Mouse (Mus musculus) left cerebral cortex, postnatal 25 days (tissue): Measurements from ENCODE around the gene 1700010I14Rik. TPM values are rescaled to one million over a fixed set of nuclear protein-coding genes. Genes with fewer than 3 reads are reported as not detected.

ENCODE experiments used
- DNase-seq, 2 experiments: peaks; one replicate each; pipeline ENCODE4 v3.0.0; 2022; ENCODE audit warnings: low spot score in 2 of 2, mixed read lengths in 1 of 2
- intact Hi-C: fragments of 180-260 bp; cut with DNase I; formaldehyde crosslinking; loops from one replicate; pipeline ENCODE4 v1.15.1; 2025
- total RNA-seq, 2 experiments: library from RNA; stranded (reverse); gene quantifications; 2 replicates each; pipeline ENCODE4 v1.2.3; 2021

The 1700010I14Rik gene
- total RNA-seq, 2 experiments from 2014 or later, result 1.4 to 1.7 TPM

GRCm38 (mm10) chr17:9004516-9004915 lies 16.4 kb downstream of the 1700010I14Rik start:
- intact Hi-C loops, result no loop called here
- DNase-seq, result no peak

GRCm38 (mm10) chr17:9023198-9023942 lies 35.2 kb downstream of the 1700010I14Rik start:
- intact Hi-C loops, result no loop called here

GRCm38 (mm10) chr17:9030181-9030580 lies 42.0 kb downstream of the 1700010I14Rik start:
- DNase-seq, result no peak
- intact Hi-C loops, result loop anchor here (5.0 to 10.0 kb wide), 3 partner anchors 725 to 1287 kb away; partner anchors contain the start of gene Qk

More at GRCm38 (mm10) chr17:9023198-9023942, 35.2 kb downstream of the 1700010I14Rik start:
- DNase-seq, result peak; percentile 14 to 47

GRCm38 (mm10) chr17:9031241-9032141 lies 43.4 kb downstream of the 1700010I14Rik start:
- peak; percentile 88 to 90 for DNase-seq
- intact Hi-C loops, result loop anchor here (1.0 to 10.0 kb wide), 4 partner anchors 136 to 1286 kb away; partner anchors contain the start of gene Qk

GRCm38 (mm10) chr17:9032362-9033044 lies 44.4 kb downstream of the 1700010I14Rik start:
- intact Hi-C loops, result loop anchor here (1.0 to 10.0 kb wide), 4 partner anchors 135 to 1285 kb away; partner anchors contain the start of gene Qk

GRCm38 (mm10) chr17:9033511-9033910 lies 45.4 kb downstream of the 1700010I14Rik start:
- intact Hi-C loops, result loop anchor here (5.0 to 10.0 kb wide), 3 partner anchors 721 to 1284 kb away; partner anchors contain the start of gene Qk

More at GRCm38 (mm10) chr17:9032362-9033044, 44.4 kb downstream of the 1700010I14Rik start:
- DNase-seq, result peak; percentile 47 to 50

GRCm38 (mm10) chr17:9035561-9036348 lies 47.6 kb downstream of the 1700010I14Rik start:
- intact Hi-C loops, result loop anchor here (10.0 kb wide), 1 partner anchor 719 kb away; no protein-coding TSS in a partner anchor
- DNase-seq, result no peak

More at GRCm38 (mm10) chr17:9033511-9033910, 45.4 kb downstream of the 1700010I14Rik start:
- no peak for DNase-seq

GRCm38 (mm10) chr17:9042723-9043122 lies 54.6 kb downstream of the 1700010I14Rik start:
- intact Hi-C loops, result no loop called here
- DNase-seq, result no peak

GRCm38 (mm10) chr17:9052441-9052980 lies 64.4 kb downstream of the 1700010I14Rik start:
- no peak for DNase-seq
- intact Hi-C loops, result no loop called here

GRCm38 (mm10) chr17:9059360-9059932 lies 71.3 kb downstream of the 1700010I14Rik start:
- DNase-seq, result no peak
- intact Hi-C loops, result no loop called here
